ENCODE assay signal across 23 mouse cellular contexts in genomic region chr17:84376882-84377281, GRCm38 (mm10).
"Had no signal": no experiment of that assay in that cellular context is flagged by ENCODE, and none has a peak within 500 bp of the region (broad histone marks: within the 10 kb centered on the region; RNA-seq: fewer than 3 reads in every experiment).

No protein-coding gene starts in this region.

- H3K27ac ChIP-seq: liver, embryonic 15.5 days; lung, embryonic 15.5 days; macrophage; midbrain, embryonic 12.5 days; neural tube, embryonic 13.5 days; neural tube, embryonic 15.5 days; stomach, embryonic 15.5 days; stomach, postnatal 0 days had no signal

- H3K4me1 ChIP-seq: liver, embryonic 15.5 days; midbrain, embryonic 12.5 days; neural tube, embryonic 15.5 days had no signal

- H3K9me3 ChIP-seq: liver, embryonic 15.5 days; lung, embryonic 15.5 days; megakaryocyte, embryonic 14.5 days; midbrain, embryonic 12.5 days; neural tube, embryonic 13.5 days; neural tube, embryonic 15.5 days; stomach, embryonic 15.5 days had no signal

- H3K36me3 ChIP-seq: stomach, embryonic 15.5 days had no signal

- DNase-seq: liver, postnatal 0 days; lung, adult 2 months; lung, postnatal 14 days; lung, postnatal 36 days; midbrain, embryonic 14.5 days; retina, postnatal 1 day; right cerebral cortex, adult 18-20 months; right cerebral cortex, postnatal 25 days; right cerebral cortex, postnatal 4 days; thymus, adult 2 months; thymus, postnatal 36 days had no signal

- H3K27me3 ChIP-seq: liver, embryonic 15.5 days; lung, embryonic 15.5 days; megakaryocyte, embryonic 14.5 days; midbrain, embryonic 12.5 days; neural tube, embryonic 13.5 days; neural tube, embryonic 15.5 days; stomach, embryonic 15.5 days had no signal

- H3K9ac ChIP-seq: liver, embryonic 15.5 days; liver, postnatal 0 days; lung, embryonic 15.5 days; midbrain, embryonic 12.5 days; neural tube, embryonic 13.5 days; neural tube, embryonic 15.5 days; stomach, embryonic 15.5 days had no signal

- H3K4me3 ChIP-seq: liver, embryonic 15.5 days; lung, embryonic 15.5 days; megakaryocyte, embryonic 14.5 days; midbrain, embryonic 12.5 days; myocyte; neural tube, embryonic 13.5 days; neural tube, embryonic 15.5 days; stomach, embryonic 15.5 days had no signal

- H3K4me2 ChIP-seq: liver, embryonic 15.5 days; lung, embryonic 15.5 days; midbrain, embryonic 12.5 days; neural tube, embryonic 13.5 days; neural tube, embryonic 15.5 days; stomach, embryonic 15.5 days had no signal

- ATAC-seq: liver, postnatal 0 days; lung, postnatal 0 days; midbrain, embryonic 16.5 days had no signal
